Mouse (Mus musculus): ENCODE results near the gene Htt.

GRCm38 (mm10) chr5:34955630-34956029, 194.1 kb downstream of the Htt start:
- no peak for TF ChIP-seq POLR2A (IDR thresholded peaks at IDR 0.05; ENCODE audit: low read depth, low read length)
- TF ChIP-seq CTCF (IDR thresholded peaks at IDR 0.05; ENCODE audit: borderline replicate concordance, insufficient read depth, low read length), result no peak

Measured in embryonic fibroblast, embryonic 13.5 days (primary cell).